Mouse (Mus musculus) cortical plate, adult 2 months (tissue): Measurements from ENCODE around the gene Tcap.

Source experiments
- CTCF ChIP-seq: fragments of 200-500 bp; IDR thresholded peaks from 2 replicates; pipeline ENCODE4 v1.5.1; 2011; ENCODE audit warnings: mild to moderate bottlenecking, control low read depth, low read length; ENCODE audit not compliant: insufficient read depth; ENCODE audit errors: extremely low read depth
- POLR2A ChIP-seq: fragments of 200-500 bp; IDR thresholded peaks from 2 replicates; pipeline ENCODE4 v1.6.1; 2011; ENCODE audit warnings: mild to moderate bottlenecking, low read length, control low read depth; ENCODE audit not compliant: insufficient read depth; ENCODE audit errors: extremely low read depth

- TF ChIP-seq CTCF (no peak), POLR2A (no peak)
These were observed 10.4 kb upstream of the Tcap start for GRCm38 (mm10) chr11:98373244-98373643.
